In genomic region chr13:34864420-34865169, GRCm38 (mm10) we compare ENCODE assay signal across 10 mouse cellular contexts. TPM values are rescaled to one million over a fixed set of nuclear protein-coding genes. Genes with fewer than 3 reads are reported as not detected.
DNase-seq lines count a peak whose midpoint lies in the region; ATAC-seq and TF ChIP-seq lines count a peak whose summit lies in the region.
"Had no signal": no experiment of that assay in that cellular context is flagged by ENCODE, and none has a peak within 500 bp of the region (broad histone marks: within the 10 kb centered on the region; RNA-seq: fewer than 3 reads in every experiment).

No protein-coding gene starts in this region.

- H3K9ac ChIP-seq in forebrain, embryonic 16.5 days (replicated peaks; ENCODE audit: low read depth, low read length): no peak overlapping the region
- no peak overlapping the region for H3K9ac ChIP-seq in kidney, embryonic 16.5 days (replicated peaks; ENCODE audit: low read length)
- no peak overlapping the region for H3K9ac ChIP-seq in neural tube, embryonic 15.5 days (replicated peaks)
- H3K9ac ChIP-seq: stomach, embryonic 15.5 days had no signal

- H3K4me1 ChIP-seq in forebrain, embryonic 16.5 days (replicated peaks; ENCODE audit: control insufficient read depth, insufficient read depth, low read length): no peaks in the 10 kb centered on the region
- no peaks in the 10 kb centered on the region for H3K4me1 ChIP-seq in kidney, embryonic 16.5 days (ENCODE audit: insufficient read depth, low read length)
- no peaks in the 10 kb centered on the region for H3K4me1 ChIP-seq in lung, adult 2 months (ENCODE audit: control insufficient read depth, insufficient read depth, low read length)
- H3K4me1 ChIP-seq in neural tube, embryonic 15.5 days: no peaks in the 10 kb centered on the region
- H3K4me1 ChIP-seq: stomach, embryonic 15.5 days had no signal

- H3K36me3 ChIP-seq in forebrain, embryonic 16.5 days (ENCODE audit: control insufficient read depth, insufficient read depth): no peaks in the 10 kb centered on the region
- no peaks in the 10 kb centered on the region for H3K36me3 ChIP-seq in kidney, embryonic 16.5 days (ENCODE audit: insufficient read depth, low read length)
- no peaks in the 10 kb centered on the region for H3K36me3 ChIP-seq in neural tube, embryonic 15.5 days
- H3K36me3 ChIP-seq: stomach, embryonic 15.5 days had no signal

- H3K27ac ChIP-seq in forebrain, embryonic 16.5 days (ENCODE audit: low read length): no peak overlapping the region
- H3K27ac ChIP-seq in kidney, embryonic 16.5 days (ENCODE audit: low read length): no peak overlapping the region
- H3K27ac ChIP-seq in neural tube, embryonic 15.5 days (replicated peaks): no peak overlapping the region
- H3K27ac ChIP-seq: stomach, embryonic 15.5 days had no signal

- no peak overlapping the region for H3K4me2 ChIP-seq in forebrain, embryonic 16.5 days (ENCODE audit: low read length)
- H3K4me2 ChIP-seq in kidney, embryonic 16.5 days (replicated peaks; ENCODE audit: low read depth, low read length): no peak overlapping the region
- no peak overlapping the region for H3K4me2 ChIP-seq in neural tube, embryonic 15.5 days
- H3K4me2 ChIP-seq: stomach, embryonic 15.5 days had no signal

- H3K4me3 ChIP-seq in forebrain, embryonic 16.5 days (replicated peaks; ENCODE audit: low read length): no peak overlapping the region
- H3K4me3 ChIP-seq in kidney, embryonic 16.5 days (ENCODE audit: low read length): no peak overlapping the region
- no peak overlapping the region for H3K4me3 ChIP-seq in lung, adult 2 months (replicated peaks; ENCODE audit: extremely low read depth, low read depth, low read length)
- H3K4me3 ChIP-seq in neural tube, embryonic 15.5 days (replicated peaks): no peak overlapping the region
- H3K4me3 ChIP-seq: stomach, embryonic 15.5 days had no signal

- H3K27me3 ChIP-seq in forebrain, embryonic 16.5 days (replicated peaks; ENCODE audit: control insufficient read depth, insufficient read depth, low read length): no peaks in the 10 kb centered on the region
- no peaks in the 10 kb centered on the region for H3K27me3 ChIP-seq in kidney, embryonic 16.5 days (ENCODE audit: insufficient read depth, low read length)
- H3K27me3 ChIP-seq in neural tube, embryonic 15.5 days (replicated peaks): no peaks in the 10 kb centered on the region
- H3K27me3 ChIP-seq: stomach, embryonic 15.5 days had no signal

- no peaks in the 10 kb centered on the region for H3K9me3 ChIP-seq in forebrain, embryonic 16.5 days (ENCODE audit: control insufficient read depth, low read length)
- H3K9me3 ChIP-seq in kidney, embryonic 16.5 days (ENCODE audit: low read length): no peaks in the 10 kb centered on the region
- H3K9me3 ChIP-seq in neural tube, embryonic 15.5 days (replicated peaks): no peaks in the 10 kb centered on the region
- H3K9me3 ChIP-seq: stomach, embryonic 15.5 days had no signal

- TF ChIP-seq CTCF in lung, adult 2 months (IDR thresholded peaks at IDR 0.05; ENCODE audit: insufficient read depth, low read length): peak; percentile 45; the same call in 1 of the 2 replicates

- peak; percentile 98 for ATAC-seq in CD4-positive, CD25-positive, alpha-beta regulatory T cell, adult 4 months
- peak; percentile 90 for ATAC-seq in forebrain, embryonic 16.5 days
- 0 out of 2 replicates have a peak, but pooled peaks have one; percentile 39 for ATAC-seq in kidney, embryonic 16.5 days (ENCODE audit: low FRiP score, low TSS enrichment)
- ATAC-seq in neural tube, embryonic 15.5 days (ENCODE audit: low FRiP score): peak; percentile 83

- WGBS in forebrain, embryonic 16.5 days: 40% methylated on average over 7 of the region's 7 CpGs
- WGBS in kidney, embryonic 16.5 days: 40% methylated on average over 7 of the region's 7 CpGs
- 29% methylated on average over 7 of the region's 7 CpGs for WGBS in lung, adult 2 months
- WGBS in neural tube, embryonic 15.5 days: 40% methylated on average over 7 of the region's 7 CpGs

- TF ChIP-seq POLR2A in lung, adult 2 months (IDR thresholded peaks at IDR 0.05; ENCODE audit: borderline replicate concordance, extremely low read depth, low read depth, low read length): no peak

- DNase-seq in adrenal gland, postnatal 14 days: peak; percentile 50
- no peak for DNase-seq in adrenal gland, postnatal 25 days
- DNase-seq in cerebellum, adult 11-12 months: peak; percentile 17
- DNase-seq in lung, adult 2 months: no peak

RNA-seq across cellular contexts. Expression of gene Prpf4b, which starts 10.5 kb away (rescaled TPM):
- total RNA-seq in adrenal gland, postnatal 14 days (2021): 100 and 102 TPM in 2 replicates
- total RNA-seq in adrenal gland, postnatal 25 days (2021): 110 and 126 TPM in 2 replicates
- polyA plus RNA-seq in CD4-positive, CD25-positive, alpha-beta regulatory T cell, adult 4 months (2017; shearing (Covaris generic)): 100 to 1,000 TPM in 1 of 2 experiments, 10 to 100 TPM in 1; 84.7 to 111 TPM
- polyA plus RNA-seq in forebrain, embryonic 16.5 days (2015; fragmentation: Nextera tagmentation; extraction: Ambion mirVana): 65.8 and 67.8 TPM in 2 replicates
- 54.2 and 63.2 TPM in 2 replicates for polyA plus RNA-seq in kidney, embryonic 16.5 days (2015; fragmentation: Nextera tagmentation; extraction: Ambion mirVana)
- polyA plus RNA-seq in lung, adult 2 months (2012; rRNA removed): 10.3 and 19.7 TPM in 2 replicates
- polyA plus RNA-seq in neural tube, embryonic 15.5 days (2015; fragmentation: Nextera tagmentation; extraction: Ambion mirVana): 55.0 and 59.2 TPM in 2 replicates

RNA-seq across cellular contexts. Expression of gene Fam217a, which starts 59.5 kb away (rescaled TPM):
- 0.85 and 1.5 TPM in 2 replicates for total RNA-seq in adrenal gland, postnatal 14 days (2021)
- total RNA-seq in adrenal gland, postnatal 25 days (2021): 0.61 TPM in 1 of 2 replicates, not detected in the other
- polyA plus RNA-seq in CD4-positive, CD25-positive, alpha-beta regulatory T cell, adult 4 months (2017; shearing (Covaris generic)): under 1 TPM in 1 of 2 experiments, not detected in 1; 0.56 TPM
- 0.30 and 0.65 TPM in 2 replicates for polyA plus RNA-seq in forebrain, embryonic 16.5 days (2015; fragmentation: Nextera tagmentation; extraction: Ambion mirVana)
- 4.6 and 5.5 TPM in 2 replicates for polyA plus RNA-seq in kidney, embryonic 16.5 days (2015; fragmentation: Nextera tagmentation; extraction: Ambion mirVana)
- polyA plus RNA-seq in lung, adult 2 months (2012; rRNA removed): 0.11 TPM in 1 of 2 replicates, not detected in the other
- 0.87 and 0.98 TPM in 2 replicates for polyA plus RNA-seq in neural tube, embryonic 15.5 days (2015; fragmentation: Nextera tagmentation; extraction: Ambion mirVana)

RNA-seq across cellular contexts. Expression of gene 4933417A18Rik, which starts 59.6 kb away (rescaled TPM):
- total RNA-seq in adrenal gland, postnatal 14 days (2021): not detected in 2 replicates
- not detected in 2 replicates for total RNA-seq in adrenal gland, postnatal 25 days (2021)
- not detected for polyA plus RNA-seq in CD4-positive, CD25-positive, alpha-beta regulatory T cell, adult 4 months (2017; shearing (Covaris generic))
- polyA plus RNA-seq in forebrain, embryonic 16.5 days (2015; fragmentation: Nextera tagmentation; extraction: Ambion mirVana): not detected in 2 replicates
- not detected in 2 replicates for polyA plus RNA-seq in kidney, embryonic 16.5 days (2015; fragmentation: Nextera tagmentation; extraction: Ambion mirVana)
- polyA plus RNA-seq in lung, adult 2 months (2012; rRNA removed): not detected in 2 replicates
- not detected in 2 replicates for polyA plus RNA-seq in neural tube, embryonic 15.5 days (2015; fragmentation: Nextera tagmentation; extraction: Ambion mirVana)
- total RNA-seq: heart, postnatal 14 days had no signal
- polyA plus RNA-seq: stomach, embryonic 15.5 days had no signal

Comparison
In these comparisons a context has a peak if more than half of its experiments do, and no peak if none do; other contexts are left out.
1. DNase-seq: peak in adrenal gland, postnatal 14 days (single experiment) and cerebellum, adult 11-12 months (single experiment); none in adrenal gland, postnatal 25 days (single experiment) and lung, adult 2 months (single experiment).
2. ATAC-seq: peak in every context shown above with its lines; median percentile 98 in CD4-positive, CD25-positive, alpha-beta regulatory T cell, adult 4 months; 90 in forebrain, embryonic 16.5 days; 83 in neural tube, embryonic 15.5 days; 39 in kidney, embryonic 16.5 days.